Mouse (Mus musculus): ENCODE data around the gene Kif1bp.
A peak's percentile ranks its signal among the peaks of the same experiment; 100 is the strongest.
"Not testable (repeated sequence)": the region's sequence is repeated elsewhere in the genome, so short reads cannot be mapped to it uniquely, and the experiment has no call there.

The Kif1bp gene

DNA sequence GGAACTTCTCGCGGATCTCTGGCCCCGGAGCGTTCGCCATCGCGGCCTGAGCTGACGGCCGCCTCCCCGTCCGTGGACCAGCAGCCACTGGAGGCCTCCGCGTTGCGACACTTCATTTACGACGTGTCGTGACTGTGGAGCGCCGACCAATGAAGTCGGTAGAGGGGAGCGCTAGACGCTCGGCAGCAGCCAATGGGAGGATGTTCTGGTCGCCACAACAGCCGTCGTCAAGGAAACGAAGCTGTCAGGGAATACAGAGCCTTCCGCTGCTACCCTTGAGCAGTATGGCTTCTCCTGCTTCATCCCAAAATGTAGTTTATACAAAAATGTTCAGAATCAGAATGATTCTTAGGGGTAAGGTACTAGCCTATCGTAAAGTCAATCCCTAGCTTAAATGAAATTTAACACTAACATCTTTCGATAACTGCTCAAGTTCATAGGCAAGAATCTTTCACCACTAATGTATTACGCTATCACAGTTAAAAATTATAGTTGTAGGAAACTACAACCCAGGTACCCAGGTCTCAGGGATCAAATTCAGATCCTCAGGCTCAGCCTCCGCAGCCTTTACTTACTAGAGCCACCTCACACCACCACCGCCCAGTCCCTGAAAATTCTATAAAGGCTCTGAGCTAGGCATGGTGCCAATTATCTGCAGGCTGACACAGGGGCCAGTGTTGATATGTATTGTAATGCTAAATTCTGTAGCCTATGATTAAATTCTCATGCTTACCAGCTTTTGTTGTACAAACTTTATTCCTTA is at the start of gene Kif1bp:
Gene Kif1bp (minus strand): TSS at position 120 of the 763 bp plus-strand sequence.
- peak; percentile 95 for DNase-seq (ENCODE audit: low read depth, low spot score)

DNA sequence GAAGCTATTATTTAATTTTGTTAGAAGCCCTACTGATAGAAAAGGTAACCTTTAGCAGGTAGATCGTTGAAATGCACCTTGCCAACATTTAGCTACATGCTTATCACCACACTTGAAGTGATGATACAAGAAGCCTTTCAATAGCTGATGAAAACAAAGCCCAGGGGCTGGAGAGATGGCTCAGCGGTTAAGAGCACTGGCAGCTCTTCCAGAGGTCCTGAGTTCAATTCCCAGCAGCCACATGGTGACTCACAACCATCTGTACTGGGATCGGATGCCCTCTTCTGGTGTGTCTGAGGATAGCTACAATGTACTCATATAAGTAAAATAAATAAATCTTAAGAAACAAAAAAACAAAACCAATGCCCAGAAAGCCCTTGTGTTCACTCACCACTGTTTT is 25.9 kb upstream of the Kif1bp start:
- DNase-seq (ENCODE audit: low read depth, low spot score) = no peak

DNA sequence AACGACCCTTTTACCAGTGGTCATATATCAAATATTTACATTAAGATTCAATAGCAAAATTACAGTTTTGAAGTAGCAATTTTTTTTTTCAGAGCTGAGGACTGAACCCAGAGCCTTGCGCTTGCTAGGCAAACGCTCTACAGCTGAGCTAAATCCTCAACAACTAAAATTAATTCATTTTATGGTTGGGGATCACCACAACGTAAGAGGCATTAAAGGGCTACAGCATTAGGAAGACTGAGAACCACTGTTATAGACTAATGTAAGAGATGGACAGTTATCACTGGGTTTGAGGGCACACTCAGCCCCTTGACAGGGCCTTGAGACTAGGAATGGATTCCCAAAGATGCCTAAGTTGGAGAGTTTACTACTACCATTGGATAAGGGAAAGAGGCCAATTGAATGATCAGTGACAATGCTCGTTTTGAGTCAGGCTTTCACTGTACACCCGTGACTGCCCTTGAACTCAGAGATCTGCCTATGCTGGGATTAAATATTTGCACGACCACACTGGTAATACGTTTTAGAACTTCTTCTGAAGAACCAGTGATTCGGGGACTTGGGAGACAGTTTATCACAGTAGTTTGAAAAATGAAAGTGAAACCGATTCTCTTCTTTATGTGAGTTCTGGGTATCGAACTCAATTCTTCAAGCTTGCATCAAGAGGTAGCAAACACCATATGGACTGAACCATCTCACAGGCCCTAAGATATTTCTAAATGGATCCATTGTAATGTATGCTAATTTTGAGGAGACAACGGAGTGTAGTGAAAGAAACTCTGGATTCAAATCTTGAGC is 25.2 kb upstream of the Kif1bp start:
- DNase-seq (ENCODE audit: low read depth, low spot score) = no peak

DNA sequence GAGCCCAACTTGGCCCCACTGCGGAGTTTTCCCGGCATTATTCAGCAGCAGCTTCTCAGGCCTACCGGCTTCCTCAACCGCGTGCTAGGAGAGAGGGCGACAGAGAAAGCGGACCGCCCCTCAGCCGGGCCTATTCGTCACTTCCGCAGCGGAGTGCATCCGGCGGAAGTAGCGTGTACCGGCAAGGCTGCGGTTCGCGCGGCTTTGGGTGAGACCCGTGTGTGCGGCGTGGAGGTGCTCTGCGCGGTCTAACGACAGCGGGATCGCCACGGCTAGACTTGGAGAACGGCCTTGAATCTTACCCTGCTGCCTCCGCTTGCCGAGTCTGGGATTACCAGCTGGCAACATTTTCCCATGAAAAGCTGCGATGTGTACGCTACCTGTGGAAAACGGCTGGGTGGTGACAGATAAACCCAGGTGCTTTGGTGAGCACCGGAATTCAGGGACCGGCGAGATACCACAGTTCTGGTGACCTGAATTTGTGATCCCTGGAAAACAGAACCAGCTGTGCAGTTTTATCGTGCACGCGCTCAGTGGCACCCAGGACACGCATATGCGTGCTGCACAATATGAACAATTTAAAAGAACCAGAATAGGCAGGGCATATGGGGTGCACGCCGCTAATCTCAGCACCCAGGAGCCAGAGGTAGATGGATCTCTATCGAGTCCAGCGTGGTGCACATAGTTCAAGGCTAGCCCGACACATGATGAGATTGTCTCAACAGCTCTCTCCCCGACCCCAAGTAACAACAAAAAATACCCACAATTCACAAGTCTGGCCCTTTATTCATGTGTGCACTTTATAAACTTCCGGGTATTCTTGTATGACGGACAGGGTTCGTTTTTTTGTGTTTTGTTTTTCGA is 24.2 kb upstream of the Kif1bp start, which contains the start of gene Ddx21:
Gene Ddx21 (minus strand): TSS at position 105 of the 864 bp plus-strand sequence.
- DNase-seq (ENCODE audit: low read depth, low spot score) = peak; percentile 88

DNA sequence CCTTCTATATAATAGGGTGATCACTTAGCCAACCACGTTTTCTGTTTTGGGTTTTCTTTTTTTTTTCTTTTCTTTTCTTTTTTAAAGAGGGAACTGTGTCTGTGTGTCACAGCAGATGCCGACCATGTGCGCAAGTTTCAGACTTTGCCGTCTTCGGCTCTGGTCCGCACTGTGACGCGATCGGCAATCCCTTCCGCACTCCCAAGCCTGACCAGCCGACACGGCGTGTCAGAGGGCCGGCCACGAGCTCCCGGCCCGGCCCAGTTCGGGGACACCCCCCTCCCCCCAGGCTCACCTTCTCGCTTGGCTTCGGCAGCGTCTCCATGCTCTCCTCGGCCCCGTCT is 23.5 kb upstream of the Kif1bp start:
- no peak for DNase-seq (ENCODE audit: low read depth, low spot score)

DNA sequence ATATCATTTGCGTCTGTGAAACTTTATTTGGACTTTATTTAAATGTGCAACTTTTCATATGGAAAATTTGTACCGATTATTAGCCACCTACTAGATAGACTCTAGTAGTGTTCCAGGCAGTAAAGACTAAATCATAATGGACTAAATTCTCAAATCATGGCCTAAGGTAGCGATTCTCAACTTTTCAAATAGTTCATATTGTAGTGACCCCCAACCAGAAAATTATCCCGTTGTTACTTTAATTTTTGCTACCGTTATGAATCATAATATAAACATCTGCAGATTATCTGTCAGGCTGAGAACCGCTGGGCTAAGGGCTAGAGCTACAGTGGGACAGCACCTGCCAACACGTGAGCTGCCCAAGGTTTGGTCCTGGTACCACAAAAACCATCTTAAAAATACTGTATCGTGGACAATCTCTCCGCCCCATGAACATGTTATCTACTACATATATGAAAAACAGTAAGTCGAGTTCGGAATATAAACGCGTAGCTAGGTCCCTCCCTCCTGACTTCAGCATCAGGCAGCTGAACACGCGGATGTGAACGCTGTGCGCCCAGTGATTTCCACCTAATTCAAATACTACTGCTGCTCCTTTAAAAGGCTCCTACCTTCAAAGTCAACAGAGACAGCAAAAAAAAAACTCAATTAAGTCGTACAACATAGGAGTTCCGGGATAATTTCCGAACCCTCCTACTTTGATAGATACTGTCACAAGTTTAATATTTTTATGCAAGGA is 23.0 kb upstream of the Kif1bp start:
- no peak for DNase-seq (ENCODE audit: low read depth, low spot score)

DNA sequence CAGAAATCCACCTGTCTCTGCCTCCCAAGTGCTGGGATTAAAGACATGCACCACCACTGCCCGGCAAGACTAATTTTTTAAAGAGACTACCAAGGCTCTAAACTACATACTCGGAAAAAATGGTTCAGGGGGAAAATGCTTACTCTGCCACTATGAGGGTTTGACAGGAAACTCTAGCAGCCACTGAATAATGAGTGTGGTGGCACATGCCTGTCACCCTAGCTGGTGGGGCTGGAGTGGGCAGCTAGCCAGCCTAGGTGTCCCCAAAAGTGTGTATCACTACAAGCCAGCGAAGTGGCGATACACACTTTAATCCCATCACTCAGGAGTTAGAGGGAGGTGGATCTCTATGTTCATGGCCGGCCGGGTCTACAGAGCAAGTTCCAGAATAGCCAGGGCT is 21.8 kb upstream of the Kif1bp start:
- DNase-seq (ENCODE audit: low read depth, low spot score) = no peak

DNA sequence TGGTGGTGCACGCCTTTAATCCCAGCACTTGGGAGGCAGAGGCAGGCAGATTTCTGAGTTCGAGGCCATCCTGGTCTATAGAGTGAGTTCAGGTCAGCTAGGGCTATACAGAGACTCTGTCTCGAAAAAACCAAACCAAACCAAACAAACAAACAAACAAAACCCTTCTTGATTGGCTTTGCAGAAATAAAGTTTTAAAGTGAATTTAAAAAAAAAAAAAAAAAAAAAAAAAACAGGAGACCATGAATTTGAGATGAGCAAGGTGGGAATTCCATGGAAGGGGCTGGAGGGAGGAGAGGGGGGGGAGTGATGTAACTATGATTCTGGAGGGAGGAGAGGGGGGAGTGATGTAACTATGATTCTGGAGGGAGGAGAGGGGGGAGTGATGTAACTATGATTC is 21.1 kb upstream of the Kif1bp start:
- not testable (repeated sequence) for DNase-seq (ENCODE audit: low read depth, low spot score)

DNA sequence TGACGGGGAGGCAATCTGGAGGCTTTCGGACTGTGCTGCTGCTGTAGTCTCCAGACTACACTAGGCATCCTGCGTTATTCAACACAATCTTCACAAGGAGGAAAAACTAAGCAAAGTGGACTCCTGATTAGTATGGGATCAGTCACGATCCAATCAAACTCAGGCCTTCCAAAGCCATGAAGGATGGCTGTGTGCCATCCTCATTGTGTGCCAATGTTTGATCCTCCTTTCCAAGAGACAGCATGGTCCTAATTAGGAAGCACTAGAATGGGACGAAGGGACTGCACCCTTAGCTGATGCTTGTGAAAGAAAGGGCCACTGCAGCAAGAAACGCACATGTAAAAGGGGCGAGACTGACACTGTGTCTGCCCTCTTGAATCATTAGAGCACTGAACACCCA is 14.2 kb upstream of the Kif1bp start:
- no peak for DNase-seq (ENCODE audit: low read depth, low spot score)

DNA sequence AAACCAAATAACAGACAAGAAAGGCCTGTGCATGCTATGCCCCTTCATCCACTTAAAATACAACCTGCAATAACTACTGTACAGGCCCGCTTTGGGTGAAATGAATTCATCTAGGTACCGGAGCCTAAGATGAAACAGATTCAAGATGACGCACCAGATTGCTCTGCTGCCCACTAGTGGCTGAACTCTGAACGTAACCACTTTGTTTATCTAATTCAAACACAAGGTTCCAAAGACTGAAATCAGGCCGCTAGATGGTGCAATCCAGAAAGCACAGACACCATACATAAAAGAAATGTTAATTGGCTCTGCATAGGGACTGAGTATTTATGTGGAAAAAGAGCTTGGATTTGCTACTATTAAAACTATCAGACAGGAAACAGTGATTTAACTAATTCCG is 11.9 kb upstream of the Kif1bp start:
- DNase-seq (ENCODE audit: low read depth, low spot score) = peak; percentile 86

DNA sequence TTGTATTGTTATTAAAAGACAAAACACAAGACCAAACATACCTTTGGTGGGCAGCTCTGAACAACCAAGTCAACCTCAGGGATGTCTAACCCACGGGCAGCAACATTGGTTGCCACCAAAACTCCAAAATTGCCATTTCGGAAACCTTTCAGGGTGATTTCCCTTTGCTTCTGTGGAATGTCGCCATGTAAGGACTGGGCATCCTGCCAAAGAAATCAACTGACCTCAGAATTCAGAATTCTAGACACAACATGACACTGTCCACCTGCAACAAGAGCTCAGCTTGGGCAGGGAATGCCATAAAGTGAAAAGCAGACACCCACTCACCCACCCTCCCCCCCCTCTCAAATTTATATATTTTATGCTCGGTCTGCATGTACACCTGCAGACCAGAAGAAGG is 10.4 kb upstream of the Kif1bp start:
- DNase-seq (ENCODE audit: low read depth, low spot score) = no peak

DNA sequence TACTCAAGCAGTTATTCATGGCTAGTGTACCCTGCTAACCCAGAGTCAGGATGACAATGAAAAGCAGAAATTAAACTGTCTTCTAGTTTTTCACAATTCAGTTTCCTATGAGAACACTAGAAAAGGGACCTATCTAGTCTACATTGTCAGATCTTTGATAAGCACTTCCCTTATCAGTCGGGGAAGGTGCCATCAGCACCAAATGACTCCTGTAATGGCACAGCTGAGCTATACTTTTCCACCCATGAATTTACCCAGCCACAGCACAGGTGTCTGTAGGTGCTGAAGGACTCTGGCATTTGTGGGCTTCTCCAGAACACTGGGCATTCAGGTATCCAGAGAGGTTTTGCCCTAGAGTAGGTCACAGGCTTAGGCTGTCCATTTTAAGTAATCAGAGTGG is 5.0 kb upstream of the Kif1bp start:
- no peak for DNase-seq (ENCODE audit: low read depth, low spot score)

DNA sequence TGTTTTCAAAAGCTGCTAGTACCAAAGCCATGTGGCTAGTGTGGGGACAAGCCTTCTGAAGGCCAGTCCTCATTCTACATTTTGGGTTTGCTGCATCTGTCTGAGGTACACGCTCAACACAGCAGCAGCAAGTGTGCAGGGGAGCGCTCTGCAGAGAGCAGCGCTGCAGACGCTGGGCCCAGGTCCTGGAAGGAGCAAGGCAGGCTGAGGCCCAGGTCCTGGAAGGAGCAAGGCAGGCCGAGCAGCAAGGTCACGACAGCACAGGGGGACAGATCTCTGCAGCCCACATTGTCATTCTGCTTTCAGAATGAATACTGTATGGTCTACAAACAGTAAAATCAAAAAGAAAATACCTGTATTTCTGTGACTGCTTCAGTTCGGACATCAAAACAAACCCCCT is 4.4 kb upstream of the Kif1bp start:
- DNase-seq (ENCODE audit: low read depth, low spot score) = no peak

DNA sequence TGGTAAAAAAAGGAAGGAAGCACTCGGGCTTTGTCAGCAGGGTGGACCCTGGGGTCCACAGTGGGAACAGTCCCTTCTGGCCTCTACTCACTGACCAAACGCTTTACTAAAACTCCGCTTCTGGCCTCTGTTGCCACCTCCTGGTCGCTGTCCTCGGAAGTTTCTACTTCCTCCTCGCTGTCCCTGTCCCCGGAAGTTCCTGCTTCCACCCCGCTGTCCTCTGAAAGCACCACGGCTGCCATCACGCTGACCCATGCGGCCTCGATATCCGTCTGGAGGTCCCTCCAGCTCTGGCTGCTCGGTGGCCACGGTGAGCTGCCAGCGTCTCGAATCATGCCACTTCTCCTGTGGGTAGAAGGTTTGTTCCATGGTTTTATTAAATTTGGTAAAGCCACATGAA is 4.0 kb upstream of the Kif1bp start:
- DNase-seq (ENCODE audit: low read depth, low spot score) = no peak

DNA sequence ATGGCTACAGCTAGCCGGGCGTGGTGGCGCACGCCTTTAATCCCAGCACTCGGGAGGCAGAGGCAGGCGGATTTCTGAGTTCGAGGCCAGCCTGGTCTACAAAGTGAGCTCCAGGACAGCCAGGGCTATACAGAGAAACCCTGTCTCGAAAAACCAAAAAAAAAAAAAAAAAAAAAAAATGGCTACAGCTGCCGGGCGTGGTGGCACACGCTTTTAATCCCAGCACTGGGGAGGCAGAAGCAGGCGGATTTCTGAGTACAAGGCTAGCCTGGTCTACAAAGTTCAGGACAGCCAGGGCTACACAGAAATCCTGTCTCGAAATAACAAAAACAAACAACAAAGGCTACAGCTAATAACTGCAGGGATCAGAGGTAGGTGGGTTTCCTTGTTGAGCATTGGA is 872 bp upstream of the Kif1bp start:
- not testable (repeated sequence) for DNase-seq (ENCODE audit: low read depth, low spot score)

DNA sequence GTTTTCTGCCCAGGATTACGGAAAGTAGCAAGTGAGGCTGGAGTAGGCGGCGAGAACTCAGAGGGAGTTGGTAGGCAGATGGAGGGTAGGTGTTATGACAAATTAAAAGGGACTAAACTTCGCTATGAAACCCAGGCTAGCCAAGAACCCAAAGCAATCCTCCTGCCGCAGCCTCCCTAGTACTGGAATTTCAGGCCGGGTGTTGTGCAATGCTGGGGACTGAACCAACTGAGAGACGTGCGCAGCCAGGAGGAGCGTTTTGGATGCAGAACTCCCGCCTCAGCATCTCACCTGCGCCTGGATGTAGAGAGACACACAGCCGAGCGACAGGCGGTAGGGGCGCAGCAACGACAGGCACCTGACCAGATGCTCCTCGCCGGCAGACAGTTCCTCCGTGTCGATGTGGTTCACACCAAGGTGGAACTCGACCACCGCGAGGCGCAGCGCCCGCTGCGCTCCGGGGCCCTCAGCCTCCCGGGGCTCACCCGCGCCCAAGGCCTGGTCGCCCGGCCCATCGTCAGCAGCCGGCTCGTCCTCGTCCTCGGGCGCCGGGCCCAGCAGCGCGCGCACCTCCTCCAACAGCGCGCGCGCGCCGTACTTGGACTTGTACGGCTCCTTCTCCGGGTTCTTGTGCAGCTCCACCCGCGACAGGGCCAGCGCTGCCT is 452 bp downstream of the Kif1bp start:
- no peak for DNase-seq (ENCODE audit: low read depth, low spot score)

DNA sequence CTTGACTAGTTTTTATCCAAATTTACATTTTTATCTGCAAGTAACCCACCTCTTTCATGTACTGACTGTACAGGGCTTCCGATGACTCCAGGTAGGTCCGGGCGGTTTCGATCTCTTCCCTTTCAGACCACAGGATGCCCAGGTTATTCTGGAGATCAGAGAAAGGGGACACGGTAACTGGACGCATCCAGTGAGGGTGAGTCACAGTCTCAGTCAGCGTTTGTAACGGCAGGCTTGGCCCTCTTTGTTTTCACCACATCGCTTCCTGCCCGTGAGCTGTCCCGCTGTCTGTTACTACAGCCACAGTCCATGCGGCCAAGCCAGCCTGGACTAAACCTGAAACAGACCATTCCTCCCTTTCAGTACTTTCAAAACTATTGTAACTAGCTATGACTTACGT is 3.3 kb downstream of the Kif1bp start:
- no peak for DNase-seq (ENCODE audit: low read depth, low spot score)

DNA sequence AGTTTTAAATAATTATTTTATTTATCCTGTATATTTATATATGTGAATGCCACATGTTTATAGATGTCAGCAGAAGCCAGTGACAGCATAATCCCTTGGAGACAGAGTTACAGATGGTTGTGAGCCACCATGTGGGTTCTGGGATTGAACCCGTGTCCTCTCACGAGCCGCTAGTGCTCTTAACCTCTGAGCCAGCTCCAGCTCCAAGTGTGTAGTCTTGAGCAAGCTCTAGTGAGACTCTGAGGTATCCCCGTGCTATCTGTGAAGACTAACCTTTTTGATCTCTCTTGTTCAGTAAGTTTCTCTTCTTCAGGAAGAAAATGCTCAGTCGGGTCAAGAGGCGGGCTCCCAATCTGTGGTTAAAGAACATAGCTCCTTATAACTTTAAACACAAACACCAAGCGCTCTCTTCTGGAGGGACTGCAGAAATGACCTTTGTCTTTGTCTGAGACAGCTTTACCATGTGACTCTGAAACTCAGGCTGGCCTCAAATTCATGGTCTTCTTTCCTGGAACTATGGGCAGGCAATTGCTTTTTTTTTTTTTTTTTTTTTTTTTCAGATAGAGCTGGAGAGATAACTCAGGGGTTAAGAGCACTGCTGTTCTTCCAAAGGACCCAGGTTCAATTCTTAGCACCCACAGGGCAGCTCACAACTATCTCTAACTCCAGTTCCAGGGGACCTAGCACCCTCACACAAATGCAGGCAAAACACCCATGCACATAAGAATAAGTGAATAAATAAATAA is 8.0 kb downstream of the Kif1bp start:
- DNase-seq (ENCODE audit: low read depth, low spot score) = no peak

DNA sequence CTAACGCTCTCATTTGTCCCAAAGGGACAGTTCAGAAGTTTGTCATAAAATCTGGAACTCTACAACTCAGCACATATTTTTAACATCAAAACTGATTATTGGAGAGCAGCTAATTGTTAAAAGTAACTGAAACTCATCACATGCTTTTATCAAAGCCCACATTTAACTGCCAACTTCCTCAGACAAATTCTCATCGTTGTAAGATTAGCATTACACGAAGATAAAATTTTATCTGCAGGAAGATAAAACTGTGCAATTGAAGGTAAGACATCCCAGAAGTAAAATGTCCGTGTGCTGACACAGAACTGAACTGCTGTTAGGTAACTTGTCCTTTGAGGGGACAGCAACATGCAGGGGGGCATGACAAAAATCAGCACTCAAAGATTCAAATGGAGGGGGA is 9.4 kb downstream of the Kif1bp start:
- no peak for DNase-seq (ENCODE audit: low read depth, low spot score)

DNA sequence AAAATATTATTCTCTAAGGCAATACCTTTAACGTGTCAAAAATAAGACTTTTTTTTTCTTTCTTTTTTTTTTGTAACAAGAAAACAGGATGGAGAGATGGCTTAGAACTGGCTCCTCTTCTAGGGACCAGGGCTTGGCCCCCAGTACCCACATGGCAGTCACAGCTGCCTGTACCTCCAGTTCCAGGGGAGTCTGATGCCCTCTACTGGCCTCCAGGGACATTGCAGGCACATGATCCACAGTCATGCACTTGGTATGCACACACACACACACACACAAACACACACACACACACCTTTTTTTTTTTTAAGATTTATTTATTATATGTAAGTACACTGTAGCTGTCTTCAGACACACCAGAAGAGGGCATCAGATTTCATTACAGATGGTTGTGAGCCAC is 20.5 kb downstream of the Kif1bp start:
- DNase-seq (ENCODE audit: low read depth, low spot score) = no peak
